Mouse (Mus musculus): ENCODE measurements around the gene Appl2. TPM values are rescaled to one million over a fixed set of nuclear protein-coding genes. Genes with fewer than 3 reads are reported as not detected.
A peak's percentile ranks its signal among the peaks of the same experiment; 100 is the strongest.
"Not testable (repeated sequence)": the region's sequence is repeated elsewhere in the genome, so short reads cannot be mapped to it uniquely, and the experiment has no call there.

The Appl2 gene
- polyA plus RNA-seq, 1 experiment from 2014 or later, result 29.9 TPM

- 85% methylated on average over 2 of the region's 2 CpGs for WGBS
- no peak overlapping the region for H3K9ac ChIP-seq (ENCODE audit: low read depth, low read length)
- no peak for ATAC-seq (replicated peaks; ENCODE audit: low FRiP score)
- H3K4me1 ChIP-seq (replicated peaks; ENCODE audit: control insufficient read depth, insufficient read depth, low read length), result no peaks in the 10 kb centered on the region
- H3K4me2 ChIP-seq, result no peak overlapping the region
- no peaks in the 10 kb centered on the region for H3K36me3 ChIP-seq (ENCODE audit: control insufficient read depth, insufficient read depth, low read length)
- no peak for DNase-seq (ENCODE audit: low spot score)
- H3K27ac ChIP-seq (ENCODE audit: low read depth, low read length), result no peak overlapping the region
- no peak overlapping the region for H3K4me3 ChIP-seq (ENCODE audit: low read depth, low read length)
- H3K9me3 ChIP-seq (ENCODE audit: control insufficient read depth, low read length), result no peaks in the 10 kb centered on the region
- peaks cover 6% of the 10 kb centered on the region; the same call in 1 of the 2 replicates for H3K27me3 ChIP-seq (replicated peaks; ENCODE audit: control insufficient read depth, insufficient read depth, low read length)
These were observed 6.1 kb upstream of the Appl2 start for GRCm38 (mm10) chr10:83654591-83654990.

- not testable (repeated sequence) for H3K27ac ChIP-seq (ENCODE audit: low read depth, low read length); H3K4me1 ChIP-seq (replicated peaks; ENCODE audit: control insufficient read depth, insufficient read depth, low read length); H3K9ac ChIP-seq (ENCODE audit: low read depth, low read length); DNase-seq (ENCODE audit: low spot score); H3K4me3 ChIP-seq (ENCODE audit: low read depth, low read length); H3K9me3 ChIP-seq (ENCODE audit: control insufficient read depth, low read length); H3K36me3 ChIP-seq (ENCODE audit: control insufficient read depth, insufficient read depth, low read length); H3K4me2 ChIP-seq; ATAC-seq (replicated peaks; ENCODE audit: low FRiP score)
- peaks cover 17% of the 10 kb centered on the region; the same call in 1 of the 2 replicates for H3K27me3 ChIP-seq (replicated peaks; ENCODE audit: control insufficient read depth, insufficient read depth, low read length)
- WGBS, result 89% methylated on average over 19 of the region's 19 CpGs
These were observed 3.8 kb upstream of the Appl2 start for GRCm38 (mm10) chr10:83652205-83652866.

GRCm38 (mm10) chr10:83649037-83649436 is 499 bp upstream of the Appl2 start:
- no peak for ATAC-seq (replicated peaks; ENCODE audit: low FRiP score)

GRCm38 (mm10) chr10:83646351-83646885 is 2.1 kb downstream of the Appl2 start:
- Histone ChIP-seq H3K9me3 (ENCODE audit: control insufficient read depth, low read length) (no peaks in the 10 kb centered on the region), H3K36me3 (ENCODE audit: control insufficient read depth, insufficient read depth, low read length) (no peaks in the 10 kb centered on the region), H3K4me1 (replicated peaks; ENCODE audit: control insufficient read depth, insufficient read depth, low read length) (peaks cover 27% of the 10 kb centered on the region), H3K9ac (ENCODE audit: low read depth, low read length) (no peak overlapping the region), H3K4me3 (ENCODE audit: low read depth, low read length) (no peak overlapping the region), H3K4me2 (peak overlapping the region; percentile 1; the same call in 1 of the 2 replicates), H3K27ac (ENCODE audit: low read depth, low read length) (no peak overlapping the region; the same call in 1 of the 2 replicates), H3K27me3 (replicated peaks; ENCODE audit: control insufficient read depth, insufficient read depth, low read length) (peaks cover 20% of the 10 kb centered on the region; the same call in 1 of the 2 replicates)
- 60% methylated on average over 7 of the region's 7 CpGs for WGBS
- ATAC-seq (replicated peaks; ENCODE audit: low FRiP score) (no peak), DNase-seq (ENCODE audit: low spot score) (no peak)

More at GRCm38 (mm10) chr10:83649037-83649436, 499 bp upstream of the Appl2 start:
- Histone ChIP-seq H3K36me3 (ENCODE audit: control insufficient read depth, insufficient read depth, low read length) (no peaks in the 10 kb centered on the region), H3K27ac (ENCODE audit: low read depth, low read length) (0 out of 2 replicates have a peak overlapping the region, but pooled peaks have one; percentile 62), H3K9ac (ENCODE audit: low read depth, low read length) (peak overlapping the region; percentile 66), H3K4me2 (peak overlapping the region; percentile 74), H3K9me3 (ENCODE audit: control insufficient read depth, low read length) (no peaks in the 10 kb centered on the region), H3K4me3 (ENCODE audit: low read depth, low read length) (peak overlapping the region; percentile 69), H3K27me3 (replicated peaks; ENCODE audit: control insufficient read depth, insufficient read depth, low read length) (peaks cover 20% of the 10 kb centered on the region; the same call in 1 of the 2 replicates), H3K4me1 (replicated peaks; ENCODE audit: control insufficient read depth, insufficient read depth, low read length) (peaks cover 20% of the 10 kb centered on the region)
- 25% methylated on average over 6 of the region's 6 CpGs for WGBS
- no peak for DNase-seq (ENCODE audit: low spot score)

- Histone ChIP-seq H3K27ac (ENCODE audit: low read depth, low read length) (peak overlapping the region; percentile 70), H3K4me3 (ENCODE audit: low read depth, low read length) (no peak overlapping the region; the same call in 1 of the 2 replicates), H3K9ac (ENCODE audit: low read depth, low read length) (no peak overlapping the region), H3K9me3 (ENCODE audit: control insufficient read depth, low read length) (no peaks in the 10 kb centered on the region), H3K27me3 (replicated peaks; ENCODE audit: control insufficient read depth, insufficient read depth, low read length) (peaks cover 20% of the 10 kb centered on the region; the same call in 1 of the 2 replicates), H3K36me3 (ENCODE audit: control insufficient read depth, insufficient read depth, low read length) (no peaks in the 10 kb centered on the region), H3K4me2 (peak overlapping the region; percentile 49), H3K4me1 (replicated peaks; ENCODE audit: control insufficient read depth, insufficient read depth, low read length) (peaks cover 27% of the 10 kb centered on the region)
- ATAC-seq (replicated peaks; ENCODE audit: low FRiP score), result no peak
- WGBS, result 90% methylated on average over 3 of the region's 3 CpGs
- DNase-seq (ENCODE audit: low spot score), result no peak
These were observed 2.9 kb downstream of the Appl2 start for GRCm38 (mm10) chr10:83645716-83645990.

GRCm38 (mm10) chr10:83644865-83645715 is 3.4 kb downstream of the Appl2 start:
- Histone ChIP-seq H3K27ac (ENCODE audit: low read depth, low read length) (peak overlapping the region; percentile 70), H3K36me3 (ENCODE audit: control insufficient read depth, insufficient read depth, low read length) (no peaks in the 10 kb centered on the region), H3K4me3 (ENCODE audit: low read depth, low read length) (no peak overlapping the region; the same call in 1 of the 2 replicates), H3K4me1 (replicated peaks; ENCODE audit: control insufficient read depth, insufficient read depth, low read length) (peaks cover 27% of the 10 kb centered on the region), H3K9ac (ENCODE audit: low read depth, low read length) (no peak overlapping the region), H3K27me3 (replicated peaks; ENCODE audit: control insufficient read depth, insufficient read depth, low read length) (peaks cover 19% of the 10 kb centered on the region; the same call in 1 of the 2 replicates), H3K4me2 (peak overlapping the region; percentile 49), H3K9me3 (ENCODE audit: control insufficient read depth, low read length) (no peaks in the 10 kb centered on the region)
- DNase-seq (ENCODE audit: low spot score) (peak; percentile 61), ATAC-seq (replicated peaks; ENCODE audit: low FRiP score) (peak; percentile 96)
- WGBS, result 34% methylated on average over 16 of the region's 16 CpGs

- no peak overlapping the region for H3K4me3 ChIP-seq (ENCODE audit: low read depth, low read length)
- peak overlapping the region; percentile 49; the same call in 1 of the 2 replicates for H3K4me2 ChIP-seq
- no peak for DNase-seq (ENCODE audit: low spot score)
- no peak overlapping the region for H3K9ac ChIP-seq (ENCODE audit: low read depth, low read length)
- H3K36me3 ChIP-seq (ENCODE audit: control insufficient read depth, insufficient read depth, low read length), result no peaks in the 10 kb centered on the region
- no peak overlapping the region for H3K27ac ChIP-seq (ENCODE audit: low read depth, low read length)
- peaks cover 27% of the 10 kb centered on the region for H3K4me1 ChIP-seq (replicated peaks; ENCODE audit: control insufficient read depth, insufficient read depth, low read length)
- 59% methylated on average over 8 of the region's 8 CpGs for WGBS
- peaks cover 12% of the 10 kb centered on the region; the same call in 1 of the 2 replicates for H3K27me3 ChIP-seq (replicated peaks; ENCODE audit: control insufficient read depth, insufficient read depth, low read length)
- ATAC-seq (replicated peaks; ENCODE audit: low FRiP score), result no peak
- H3K9me3 ChIP-seq (ENCODE audit: control insufficient read depth, low read length), result no peaks in the 10 kb centered on the region
These were observed 4.4 kb downstream of the Appl2 start for GRCm38 (mm10) chr10:83644167-83644566.

GRCm38 (mm10) chr10:83641641-83642040 is 6.9 kb downstream of the Appl2 start:
- Histone ChIP-seq H3K9ac (ENCODE audit: low read depth, low read length) (no peak overlapping the region), H3K9me3 (ENCODE audit: control insufficient read depth, low read length) (no peaks in the 10 kb centered on the region), H3K27me3 (replicated peaks; ENCODE audit: control insufficient read depth, insufficient read depth, low read length) (no peaks in the 10 kb centered on the region), H3K4me3 (ENCODE audit: low read depth, low read length) (no peak overlapping the region), H3K27ac (ENCODE audit: low read depth, low read length) (no peak overlapping the region), H3K4me1 (replicated peaks; ENCODE audit: control insufficient read depth, insufficient read depth, low read length) (peaks cover 34% of the 10 kb centered on the region), H3K36me3 (ENCODE audit: control insufficient read depth, insufficient read depth, low read length) (no peaks in the 10 kb centered on the region), H3K4me2 (no peak overlapping the region)
- no peak for DNase-seq (ENCODE audit: low spot score)
- ATAC-seq (replicated peaks; ENCODE audit: low FRiP score), result no peak
- 62% methylated on average over 3 of the region's 3 CpGs for WGBS

Data from liver, embryonic 11.5 days (tissue).